2 mouse cellular contexts compared by ENCODE assay signal in the genomic region with DNA sequence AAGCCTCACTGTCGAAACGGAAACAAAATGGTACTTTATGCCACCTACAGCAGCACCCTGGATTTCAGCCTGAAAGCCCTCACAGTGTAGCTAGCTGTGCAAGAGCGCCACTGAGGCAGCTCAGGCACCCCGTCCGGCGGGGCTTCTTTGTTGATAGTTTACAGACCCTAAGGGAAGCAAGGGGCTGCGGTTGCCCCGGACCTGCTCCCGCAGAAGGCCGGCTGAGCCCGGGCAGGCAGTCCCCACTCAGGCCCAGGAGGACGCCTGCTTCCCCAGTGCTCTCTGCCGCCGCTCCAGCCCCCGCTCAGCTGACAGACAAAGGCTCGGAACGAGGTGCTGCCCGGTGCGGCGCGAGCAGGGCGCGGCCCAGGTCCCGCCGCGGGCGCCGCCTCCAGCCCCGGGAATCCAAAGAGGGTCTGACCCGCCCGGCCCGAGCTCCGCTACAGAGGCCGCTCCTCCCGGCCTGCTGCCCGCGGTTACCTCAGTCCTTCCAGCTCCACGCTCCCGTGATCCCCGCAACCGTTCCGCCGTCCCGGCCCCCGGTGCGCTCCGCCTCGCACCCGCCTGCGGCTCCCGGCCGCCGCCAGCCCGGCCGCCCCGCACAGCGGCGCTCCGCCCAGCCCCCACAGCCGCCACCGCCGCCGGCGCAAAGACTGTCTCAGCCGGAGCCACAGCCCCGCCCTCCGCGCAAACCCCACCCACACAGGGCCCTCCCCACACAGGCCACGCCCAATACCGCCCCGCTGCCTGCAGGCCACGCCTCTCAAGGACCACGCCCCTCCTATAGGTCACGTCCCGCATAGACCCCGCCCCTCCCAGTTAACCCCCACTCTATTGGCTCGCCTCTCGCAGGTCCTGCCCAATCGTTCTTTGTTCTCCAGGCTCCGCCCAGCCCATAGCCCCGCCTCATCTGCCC.
TF ChIP-seq lines count a peak whose summit lies in the region.

A gene (minus strand): TSS at position 654 of the 916 bp plus-strand sequence.

TF ChIP-seq in C2C12, 6 proteins besides CTCF, POLR2A, EP300 and RAD21 (continued from another document):
- TF ChIP-seq CEBPB (IDR thresholded peaks at IDR 0.05; ENCODE audit: low read depth): no peak
- TF ChIP-seq MAX (IDR thresholded peaks at IDR 0.05): no peak

TF ChIP-seq in myocyte, 11 proteins besides CTCF, POLR2A, EP300 and RAD21 (continued from another document):
- TF ChIP-seq POLR2AphosphoS2 (IDR thresholded peaks at IDR 0.05; ENCODE audit: insufficient read length, low read depth) (peak; percentile 77), REST (IDR thresholded peaks at IDR 0.05; ENCODE audit: insufficient read depth, insufficient read length) (no peak), CEBPB (IDR thresholded peaks at IDR 0.05; ENCODE audit: insufficient read depth, poor library complexity, severe bottlenecking) (no peak), USF1 (IDR thresholded peaks at IDR 0.05; ENCODE audit: low read depth) (no peak), SRF (IDR thresholded peaks at IDR 0.05; ENCODE audit: control insufficient read depth, insufficient read length, low read depth) (peak; percentile 69), TCF12 (IDR thresholded peaks at IDR 0.05; ENCODE audit: insufficient read depth, poor library complexity, severe bottlenecking) (no peak), MAX (IDR thresholded peaks at IDR 0.05; ENCODE audit: low read depth) (no peak)
